18 mouse cellular contexts compared by ENCODE assay signal in genomic region chr10:59446911-59447437, GRCm38 (mm10). TPM values are rescaled to one million over a fixed set of nuclear protein-coding genes. Genes with fewer than 3 reads are reported as not detected.
A peak's percentile ranks its signal among the peaks of the same experiment; 100 is the strongest.
DNase-seq lines count a peak whose midpoint lies in the region; ATAC-seq lines count a peak whose summit lies in the region.
"Had no signal": no experiment of that assay in that cellular context is flagged by ENCODE, and none has a peak within 500 bp of the region (broad histone marks: within the 10 kb centered on the region; RNA-seq: fewer than 3 reads in every experiment).

No protein-coding gene starts in this region.

- no peak for DNase-seq in heart, postnatal 36 days
- DNase-seq in kidney, postnatal 10 days: peak; percentile 50
- DNase-seq in kidney, adult 8-10 months: no peak
- DNase-seq in lung, postnatal 10 days: no peak
- DNase-seq in retina, postnatal 1 day: no peak
- DNase-seq: adrenal gland, adult 8-10 months; cerebellum, adult 9-10 months; layer of hippocampus, postnatal 36 days had no signal

- peak overlapping the region; percentile 14; the same call in 1 of the 2 replicates for H3K27ac ChIP-seq in heart, embryonic 12.5 days (ENCODE audit: poor library complexity, severe bottlenecking)
- H3K27ac ChIP-seq in lung, embryonic 16.5 days (ENCODE audit: low read length): peak overlapping the region; percentile 61
- H3K27ac ChIP-seq: forebrain, embryonic 12.5 days; hindbrain, postnatal 0 days; neural tube, embryonic 13.5 days had no signal

- H3K4me3 ChIP-seq in heart, embryonic 12.5 days: no peak overlapping the region
- no peak overlapping the region for H3K4me3 ChIP-seq in lung, embryonic 16.5 days (ENCODE audit: low read length)
- H3K4me3 ChIP-seq: forebrain, embryonic 12.5 days; neural tube, embryonic 13.5 days had no signal

- WGBS in heart, embryonic 12.5 days: 71% methylated on average over 10 of the region's 10 CpGs
- 66% methylated on average over 10 of the region's 10 CpGs for WGBS in lung, embryonic 16.5 days

- intact Hi-C loops in heart, postnatal 36 days (cut with DNase I): no loop called here

- no peak overlapping the region for H3K4me2 ChIP-seq in heart, embryonic 12.5 days
- no peak overlapping the region for H3K4me2 ChIP-seq in lung, embryonic 16.5 days (ENCODE audit: low read depth, low read length)
- H3K4me2 ChIP-seq: forebrain, embryonic 12.5 days; neural tube, embryonic 13.5 days had no signal

- no peaks in the 10 kb centered on the region for H3K9me3 ChIP-seq in heart, embryonic 12.5 days (replicated peaks)
- no peaks in the 10 kb centered on the region for H3K9me3 ChIP-seq in lung, embryonic 16.5 days (ENCODE audit: control insufficient read depth, low read length)
- H3K9me3 ChIP-seq: forebrain, embryonic 12.5 days; neural tube, embryonic 13.5 days had no signal

- ATAC-seq in heart, embryonic 12.5 days (ENCODE audit: insufficient number of reproducible peaks, low FRiP score): no peak
- ATAC-seq in lung, embryonic 16.5 days (ENCODE audit: low read depth): peak; percentile 51
- ATAC-seq: CD4-positive, CD25-positive, alpha-beta regulatory T cell, adult 4 months; hindbrain, postnatal 0 days had no signal

- H3K27me3 ChIP-seq in heart, embryonic 12.5 days (replicated peaks): no peaks in the 10 kb centered on the region
- no peaks in the 10 kb centered on the region for H3K27me3 ChIP-seq in lung, embryonic 16.5 days (ENCODE audit: control insufficient read depth, insufficient read depth, low read depth, low read length)
- H3K27me3 ChIP-seq: forebrain, embryonic 12.5 days; neural tube, embryonic 13.5 days had no signal

- peaks cover 41% of the 10 kb centered on the region for H3K4me1 ChIP-seq in heart, embryonic 12.5 days (replicated peaks)
- peaks cover 14% of the 10 kb centered on the region for H3K4me1 ChIP-seq in lung, embryonic 16.5 days (replicated peaks; ENCODE audit: control insufficient read depth, insufficient read depth, low read length)

- no peak overlapping the region for H3K9ac ChIP-seq in heart, embryonic 12.5 days
- H3K9ac ChIP-seq in lung, embryonic 16.5 days (ENCODE audit: low read length): no peak overlapping the region
- H3K9ac ChIP-seq: forebrain, embryonic 12.5 days; neural tube, embryonic 13.5 days had no signal

- peaks cover 6% of the 10 kb centered on the region; the same call in 1 of the 2 replicates for H3K36me3 ChIP-seq in heart, embryonic 12.5 days
- peaks cover 3% of the 10 kb centered on the region; the same call in 1 of the 2 replicates for H3K36me3 ChIP-seq in lung, embryonic 16.5 days (ENCODE audit: control insufficient read depth, insufficient read depth, low read length)
- H3K36me3 ChIP-seq: forebrain, embryonic 12.5 days had no signal

RNA-seq across cellular contexts. Expression of gene Oit3, which starts 5.4 kb away (rescaled TPM):
- polyA plus RNA-seq in heart, embryonic 12.5 days (2016; fragmentation: Nextera tagmentation; extraction: Ambion mirVana): 4.5 and 5.7 TPM in 2 replicates
- not detected for total RNA-seq in heart, postnatal 36 days (2021)
- polyA plus RNA-seq in lung, embryonic 16.5 days (2015; fragmentation: Nextera tagmentation; extraction: Ambion mirVana): 2.8 TPM in 2 replicates
- total RNA-seq: hindbrain, postnatal 0 days; layer of hippocampus, postnatal 36 days; megakaryocyte-erythroid progenitor cell, adult 5-6 weeks; MEL had no signal

RNA-seq across cellular contexts. Expression of gene Pla2g12b, which starts 43.5 kb away (rescaled TPM):
- 0.30 and 1.4 TPM in 2 replicates for polyA plus RNA-seq in heart, embryonic 12.5 days (2016; fragmentation: Nextera tagmentation; extraction: Ambion mirVana)
- not detected for total RNA-seq in heart, postnatal 36 days (2021)
- 0.19 and 1.0 TPM in 2 replicates for polyA plus RNA-seq in lung, embryonic 16.5 days (2015; fragmentation: Nextera tagmentation; extraction: Ambion mirVana)
- total RNA-seq: adrenal gland, adult 8-10 months; hindbrain, postnatal 0 days; layer of hippocampus, postnatal 36 days; megakaryocyte-erythroid progenitor cell, adult 5-6 weeks; MEL; monocyte, adult 5-6 weeks had no signal
- polyA plus RNA-seq: CD4-positive, CD25-positive, alpha-beta regulatory T cell, adult 4 months; forebrain, embryonic 12.5 days; hindbrain, postnatal 0 days; limb, embryonic 11.5 days; neural tube, embryonic 13.5 days had no signal

RNA-seq across cellular contexts. Expression of gene Gm10273, which starts 51.5 kb away (rescaled TPM):
- polyA plus RNA-seq in heart, embryonic 12.5 days (2016; fragmentation: Nextera tagmentation; extraction: Ambion mirVana): 5.1 and 7.2 TPM in 2 replicates
- 100 to 1,000 TPM; 146 to 148 TPM for total RNA-seq in heart, postnatal 36 days (2021)
- 1.3 and 12.4 TPM in 2 replicates for polyA plus RNA-seq in lung, embryonic 16.5 days (2015; fragmentation: Nextera tagmentation; extraction: Ambion mirVana)
- polyA plus RNA-seq: neural tube, embryonic 13.5 days had no signal
